Mouse (Mus musculus): ENCODE data around the gene Hif3a.

DNA sequence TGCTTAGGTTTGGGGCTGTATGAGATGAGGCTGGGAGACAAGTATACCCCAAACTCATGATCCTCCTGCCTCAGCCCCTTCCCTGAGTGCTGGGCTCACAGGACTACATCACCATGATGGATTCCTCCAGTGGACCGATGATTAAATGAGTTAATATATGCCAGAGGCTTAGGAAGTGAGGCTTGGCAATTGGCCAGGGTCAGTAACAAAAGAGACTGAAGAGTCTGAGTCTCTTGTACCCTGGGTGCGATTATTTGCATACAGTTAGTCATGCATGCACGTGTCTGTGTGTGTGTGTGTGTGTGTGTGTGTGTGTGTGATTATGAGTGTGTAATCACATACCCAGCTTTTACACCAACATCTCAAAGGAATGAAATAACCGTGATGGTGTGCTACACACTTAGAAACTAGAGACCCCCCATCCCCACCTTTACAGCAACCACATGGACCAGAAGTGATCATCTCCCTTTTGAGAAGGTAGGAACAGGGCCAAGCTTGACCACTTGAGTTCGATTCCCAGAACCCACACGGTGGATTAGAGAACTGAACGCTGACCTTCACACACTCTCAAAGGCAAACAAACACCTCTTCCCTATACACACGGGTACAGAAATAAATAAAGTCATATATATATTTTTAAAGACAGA is 3.3 kb downstream of the Hif3a start:
- TF ChIP-seq CTCF (IDR thresholded peaks at IDR 0.05; ENCODE audit: borderline replicate concordance, control insufficient read depth, extremely low read depth, insufficient read depth, low read length, poor library complexity), result no peak
- no peak for TF ChIP-seq POLR2A (IDR thresholded peaks at IDR 0.05; ENCODE audit: control insufficient read depth, extremely low read depth, insufficient read depth, low read length, poor library complexity)
